Mouse (Mus musculus): ENCODE measurements at regions not wholly inside any gene's neighbourhood (a gene's known extent, or its start where the extent isn't known, plus 50 kb on each side); places are given as distances from the start of the nearest gene placed in this dataset.

GRCm38 (mm10) chr10:67339371-67339929, 54.3 kb upstream of the Nrbf2 start:
- no peak for DNase-seq

- no peak for DNase-seq
These were observed 59.6 kb upstream of the Nrbf2 start for GRCm38 (mm10) chr10:67344722-67345121.

DNA sequence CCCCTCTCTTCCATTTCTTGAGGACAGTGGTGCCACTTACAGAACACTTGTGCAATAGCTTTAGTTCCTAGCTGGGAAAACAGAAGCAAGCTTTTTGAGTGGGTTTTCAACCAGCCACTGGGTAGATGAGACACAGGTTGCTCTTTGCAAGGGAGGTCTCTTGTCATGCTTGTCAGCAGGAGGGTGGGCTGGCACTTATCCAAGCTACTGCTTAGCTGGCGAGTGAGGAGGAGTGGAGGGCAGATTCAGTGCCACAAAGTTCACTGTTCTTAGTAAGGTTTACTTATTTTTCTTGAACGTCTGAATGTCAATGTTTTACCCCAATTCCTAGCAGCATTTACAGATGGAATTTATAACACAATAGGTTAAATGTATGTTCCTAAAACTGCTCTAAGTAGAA, 65.9 kb upstream of the Nrbf2 start:
- DNase-seq: no peak

GRCm38 (mm10) chr10:67360793-67361192, 75.7 kb upstream of the Nrbf2 start:
- DNase-seq: peak; percentile 28 to 30

DNA sequence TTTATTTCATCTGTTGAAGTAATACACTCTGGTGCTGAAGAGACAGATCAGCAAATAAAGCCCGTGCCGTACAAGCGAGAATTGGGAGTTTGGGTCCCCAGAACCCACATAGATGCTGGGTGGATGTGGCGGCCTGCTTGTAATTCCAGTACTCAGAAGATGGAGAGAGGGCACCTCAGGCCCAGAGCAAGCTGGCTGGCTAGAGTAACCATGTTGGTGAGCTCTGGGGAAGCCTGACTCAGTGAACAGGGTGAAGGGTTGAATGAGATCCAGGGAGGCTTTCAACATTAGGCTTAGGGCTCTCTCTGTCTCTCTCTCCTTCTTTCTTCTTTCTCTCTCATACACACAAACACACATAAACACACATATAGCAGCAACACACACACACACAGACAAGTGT, 76.2 kb upstream of the Nrbf2 start:
- no peak for DNase-seq

- DNase-seq: no peak
These were observed 79.5 kb upstream of the Nrbf2 start for GRCm38 (mm10) chr10:67364595-67364994.

DNA sequence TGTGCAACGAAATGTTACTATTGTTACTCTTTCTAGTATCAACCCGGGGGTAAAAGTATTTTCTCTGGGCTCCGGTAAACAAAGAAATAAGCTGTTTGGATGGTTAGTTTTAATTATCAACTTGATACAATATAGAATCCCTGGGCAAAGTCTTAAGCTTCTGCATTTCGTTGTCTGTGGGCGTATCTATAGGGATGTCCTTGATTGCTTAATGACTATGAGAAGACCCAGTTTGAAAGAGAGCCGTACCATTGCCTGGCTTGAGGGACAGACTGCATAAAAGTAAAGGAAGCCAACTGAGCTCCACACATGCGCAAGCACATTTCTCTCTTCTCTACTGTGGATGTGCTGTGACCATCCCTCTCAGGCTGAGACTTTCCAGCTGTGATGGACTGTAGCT, 80.1 kb upstream of the Nrbf2 start:
- no peak for DNase-seq

DNA sequence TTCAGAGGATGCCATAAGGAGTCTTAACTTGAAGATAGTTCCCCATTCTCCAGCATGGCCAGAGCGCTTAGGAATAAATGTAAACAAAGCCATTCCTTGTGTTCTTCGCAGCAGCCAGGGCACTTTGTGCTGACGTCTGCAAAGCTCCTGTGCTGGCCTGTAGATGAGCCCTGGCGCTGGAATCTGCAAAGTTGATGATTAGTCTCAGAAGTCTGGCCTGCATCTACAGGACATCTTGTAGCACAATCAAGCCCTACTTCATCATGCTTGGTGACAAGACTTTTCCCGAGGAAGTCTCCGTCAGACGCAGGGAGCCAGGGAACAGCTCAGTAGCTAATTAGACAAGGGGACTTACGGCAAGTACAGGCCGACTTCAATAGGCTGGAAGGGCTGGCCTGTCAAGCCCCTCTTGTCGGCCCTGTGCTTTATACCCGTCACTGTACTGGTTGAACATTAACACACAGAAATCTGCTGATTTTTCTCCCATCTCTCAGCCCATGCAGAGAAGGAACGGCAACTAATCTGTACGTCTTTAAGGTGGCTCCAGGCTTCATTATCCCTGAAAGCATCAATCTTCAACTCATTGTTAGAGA, 87.6 kb upstream of the Nrbf2 start:
- no peak for DNase-seq

GRCm38 (mm10) chr10:67376638-67377037, 91.5 kb upstream of the Nrbf2 start:
- no peak for DNase-seq

DNA sequence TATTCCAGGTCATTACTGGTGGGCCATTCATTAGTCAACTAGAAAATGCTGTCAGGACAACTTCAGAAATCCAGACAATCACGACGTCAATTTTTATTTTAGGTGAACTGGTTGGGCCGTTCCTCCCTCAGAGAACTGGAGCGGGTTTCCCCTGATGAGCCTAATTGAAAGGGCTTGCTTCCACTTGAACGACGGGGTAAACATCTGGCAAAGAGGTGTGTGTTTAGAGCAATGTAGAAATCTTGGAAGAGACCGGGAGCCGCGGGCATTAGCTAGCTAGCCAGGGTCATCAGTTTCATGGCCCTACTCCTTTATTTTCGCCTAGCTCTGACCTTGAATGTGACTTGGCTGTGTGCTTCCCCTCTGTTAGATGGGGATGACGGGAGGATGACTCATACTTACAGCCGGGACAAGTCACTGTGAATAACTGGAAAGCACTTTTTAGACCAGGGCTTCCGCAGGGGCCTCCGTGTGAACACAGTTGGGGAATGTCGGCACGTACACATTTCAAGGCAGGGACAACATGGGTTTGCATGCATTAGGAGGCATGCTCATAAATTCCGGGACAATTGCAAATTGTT, 92.6 kb upstream of the Nrbf2 start:
- DNase-seq: no peak

GRCm38 (mm10) chr10:67380174-67380573, 95.1 kb upstream of the Nrbf2 start:
- no peak for DNase-seq

DNA sequence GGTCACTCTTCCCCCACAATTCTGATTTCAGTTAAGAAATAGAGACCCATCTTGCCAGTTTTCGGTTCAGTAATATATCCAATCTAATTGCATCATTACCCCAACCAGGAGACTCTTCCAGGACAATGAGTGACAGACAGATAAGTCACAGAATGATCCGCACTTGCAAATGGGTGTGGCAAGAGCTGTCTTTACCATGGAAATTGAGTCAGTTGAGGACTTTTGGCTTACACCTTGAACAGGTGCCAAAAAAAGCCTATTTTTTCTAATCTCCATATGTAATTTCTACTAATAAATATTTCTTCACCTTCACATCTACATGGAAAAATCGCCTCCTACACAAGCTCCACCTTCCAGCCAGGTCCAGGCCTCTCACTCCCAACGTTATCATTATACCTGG, 98.2 kb upstream of the Nrbf2 start:
- DNase-seq: no peak

- DNase-seq: no peak
These were observed 98.9 kb upstream of the Nrbf2 start for GRCm38 (mm10) chr10:67383802-67384567.

DNA sequence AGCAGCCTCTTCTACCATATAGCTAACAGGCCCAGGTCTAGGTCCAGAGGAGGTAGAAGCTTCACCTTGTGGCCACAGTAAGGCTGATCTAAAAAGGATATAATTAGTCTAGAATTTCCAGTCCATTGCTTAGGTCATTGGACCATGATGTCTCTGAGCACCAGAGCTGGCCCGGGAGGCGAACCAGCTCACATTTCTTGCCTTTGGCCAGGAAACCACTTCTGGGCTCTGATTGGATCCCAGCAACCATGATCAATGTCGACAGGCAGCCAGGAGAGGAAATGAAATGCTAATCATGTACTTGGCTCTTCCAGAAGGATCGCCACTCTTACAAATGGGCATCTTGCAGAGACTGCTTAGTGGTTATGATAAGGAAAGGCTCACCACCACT, 99.5 kb upstream of the Nrbf2 start:
- DNase-seq: no peak

DNA sequence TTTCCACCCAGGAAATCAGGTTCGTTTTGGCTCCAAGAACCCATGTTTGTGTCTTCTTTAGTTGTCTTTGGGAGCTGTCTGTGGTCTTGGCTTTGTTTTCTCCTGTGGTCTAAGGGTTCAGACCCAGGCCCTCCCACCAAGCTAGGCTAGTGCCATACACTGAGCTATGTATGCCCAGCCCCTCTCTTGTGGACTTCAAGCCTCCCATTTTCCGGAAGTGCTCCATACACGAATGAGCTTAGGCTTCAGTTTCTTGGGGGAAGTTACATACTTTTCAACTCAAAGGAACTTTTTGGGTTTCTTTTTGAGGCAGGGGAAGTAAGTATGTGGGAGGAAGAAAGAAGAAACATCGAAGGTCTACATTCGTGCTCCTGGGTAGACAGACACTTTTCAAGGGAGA, 100.9 kb upstream of the Nrbf2 start:
- DNase-seq: no peak

GRCm38 (mm10) chr10:67388755-67389154, 103.7 kb upstream of the Nrbf2 start:
- DNase-seq: no peak

- DNase-seq: no peak
These were observed 115.3 kb upstream of the Nrbf2 start for GRCm38 (mm10) chr10:67400434-67400833.

GRCm38 (mm10) chr10:67401409-67401808, 116.3 kb upstream of the Nrbf2 start:
- DNase-seq: no peak

DNA sequence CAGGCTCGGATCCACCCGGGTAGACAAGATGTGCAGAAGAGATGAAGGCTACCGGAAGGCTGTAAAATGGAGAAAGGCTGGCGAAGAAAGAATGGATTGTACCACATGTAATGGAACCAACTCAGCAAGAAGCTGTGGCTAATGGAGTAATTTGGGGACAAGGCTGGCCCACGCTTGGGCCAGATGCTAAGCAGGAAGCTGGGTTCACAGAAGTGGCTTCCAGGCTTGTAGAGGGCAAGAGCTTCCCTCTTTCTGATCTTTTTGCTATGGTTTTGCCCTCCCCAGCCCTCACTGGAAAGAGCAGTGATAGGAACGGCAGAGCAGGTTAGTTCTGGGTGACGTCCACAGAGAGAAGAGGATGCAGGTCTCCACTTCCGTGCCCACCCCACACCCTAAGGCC, 117.7 kb upstream of the Egr2 start:
- DNase-seq: no peak

- no peak for DNase-seq
These were observed 114.5 kb upstream of the Egr2 start for GRCm38 (mm10) chr10:67420761-67421160.

DNA sequence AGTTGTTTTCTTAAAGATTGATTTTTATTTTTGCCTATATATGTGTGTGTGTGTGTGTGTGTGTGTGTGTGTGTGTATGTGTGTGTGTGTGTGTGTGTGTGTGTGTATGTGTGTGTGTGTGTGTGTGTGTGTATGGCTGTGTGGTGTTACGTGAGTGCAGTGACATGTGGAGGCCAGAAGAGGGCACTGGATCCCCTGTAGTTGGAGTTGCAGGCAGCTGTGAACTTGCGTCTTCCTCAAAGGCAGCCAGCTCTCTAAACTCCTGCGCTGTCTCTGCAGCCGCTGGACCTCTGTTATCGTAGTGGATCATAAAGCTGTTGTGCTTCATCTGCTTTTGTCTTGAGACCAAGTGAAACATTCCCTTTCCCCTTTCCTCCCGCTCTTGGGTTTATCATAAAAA, 109.9 kb upstream of the Egr2 start:
- no peak for DNase-seq

DNA sequence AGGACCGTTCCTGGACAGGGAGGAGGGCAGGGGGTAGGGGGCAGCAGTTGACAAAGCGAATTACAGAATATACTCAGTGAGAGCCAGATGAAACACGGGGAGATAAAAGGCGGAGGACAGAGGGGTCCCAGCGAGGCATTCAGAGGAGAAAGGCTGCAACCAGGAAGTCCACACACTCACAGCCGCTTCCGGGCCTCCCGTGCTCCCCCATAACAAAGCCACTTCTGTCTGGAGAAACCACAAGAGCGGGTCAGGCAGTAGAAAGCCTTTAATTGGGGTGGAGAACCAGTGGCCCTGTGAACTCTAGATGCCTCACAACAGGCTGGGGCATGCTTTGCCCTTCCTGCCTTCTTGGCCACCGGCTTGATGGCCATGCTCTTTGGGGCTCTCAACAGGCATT, 108.1 kb upstream of the Egr2 start:
- no peak for DNase-seq

DNA sequence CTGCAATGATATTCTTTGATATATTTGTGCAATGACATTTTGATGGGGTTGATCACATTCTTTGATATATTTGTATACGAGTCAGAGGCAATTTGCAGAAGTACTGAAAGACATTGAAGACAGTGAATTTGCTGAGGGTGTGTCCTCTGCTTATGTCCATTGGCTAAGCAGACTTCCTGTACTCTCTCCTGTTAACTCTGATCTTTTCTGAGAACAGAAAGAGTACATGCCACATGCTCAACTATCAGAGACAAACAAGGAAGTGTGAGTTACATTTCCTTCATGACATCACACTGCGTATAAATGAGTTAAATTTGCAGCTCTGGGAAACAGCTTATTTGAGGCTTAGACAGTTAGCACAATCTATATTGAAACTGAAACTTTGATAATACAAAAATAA, 104.5 kb upstream of the Egr2 start:
- no peak for DNase-seq

Data from layer of hippocampus, postnatal 36 days (tissue).